Mouse (Mus musculus) embryonic facial prominence, embryonic 13.5 days (tissue): ENCODE results near the gene Thegl. TPM values are rescaled to one million over a fixed set of nuclear protein-coding genes. Genes with fewer than 3 reads are reported as not detected.

Experiments used
- ATAC-seq: fragments of 200-750 bp; cut with Nextera tagmentation; 2 replicates; pipeline ENCODE4 v1.8.0; 2017; ENCODE audit warnings: low read depth; ENCODE audit not compliant: insufficient number of reproducible peaks, insufficient read depth, low FRiP score, low TSS enrichment
- H3K27ac ChIP-seq: fragments of 300-500 bp; sonication (generic); 2 replicates; pipeline ENCODE4 v1.5.1; 2015; ENCODE audit warnings: moderate library complexity, mild to moderate bottlenecking, inconsistent platforms
- H3K27me3 ChIP-seq: fragments of 300-500 bp; sonication (generic); 2 replicates; pipeline ENCODE4 v1.6.1; 2015; ENCODE audit warnings: mild to moderate bottlenecking, inconsistent platforms
- H3K36me3 ChIP-seq: fragments of 300-500 bp; sonication (generic); 2 replicates; pipeline ENCODE4 v1.6.1; 2015; ENCODE audit warnings: mild to moderate bottlenecking, inconsistent platforms
- H3K4me1 ChIP-seq: fragments of 300-500 bp; sonication (generic); 2 replicates; pipeline ENCODE4 v1.6.1; 2015; ENCODE audit warnings: inconsistent platforms
- H3K4me2 ChIP-seq: fragments of 300-500 bp; sonication (generic); 2 replicates; pipeline ENCODE4 v1.6.1; 2015; ENCODE audit warnings: moderate library complexity, mild to moderate bottlenecking, inconsistent platforms
- H3K4me3 ChIP-seq: fragments of 300-500 bp; sonication (generic); 2 replicates; pipeline ENCODE4 v1.5.1; 2015; ENCODE audit warnings: mild to moderate bottlenecking, inconsistent platforms
- H3K9ac ChIP-seq: fragments of 300-500 bp; sonication (generic); 2 replicates; pipeline ENCODE4 v1.6.1; 2015; ENCODE audit warnings: mild to moderate bottlenecking, inconsistent platforms
- H3K9me3 ChIP-seq: fragments of 300-500 bp; sonication (generic); 2 replicates; pipeline ENCODE4 v1.6.1; 2016; ENCODE audit warnings: inconsistent platforms
- WGBS: fragments of 180-500 bp; shearing (Covaris S2); methylation state at CpG from one replicate; pipeline ENCODE4 v1.1.7; 2015; ENCODE audit warnings: mixed read lengths; 5-methylcytosine and 5-hydroxymethylcytosine counted together
- polyA plus RNA-seq: library from polyadenylated mRNA; unstranded; fragments of >200 nt; fragmentation: Nextera tagmentation; extraction: Ambion mirVana; gene quantifications from 2 replicates; pipeline ENCODE4 v1.2.1, GENCODE M21; 2015

Gene Thegl
- polyA plus RNA-seq, 1 experiment from 2014 or later = 0.11 TPM

DNA sequence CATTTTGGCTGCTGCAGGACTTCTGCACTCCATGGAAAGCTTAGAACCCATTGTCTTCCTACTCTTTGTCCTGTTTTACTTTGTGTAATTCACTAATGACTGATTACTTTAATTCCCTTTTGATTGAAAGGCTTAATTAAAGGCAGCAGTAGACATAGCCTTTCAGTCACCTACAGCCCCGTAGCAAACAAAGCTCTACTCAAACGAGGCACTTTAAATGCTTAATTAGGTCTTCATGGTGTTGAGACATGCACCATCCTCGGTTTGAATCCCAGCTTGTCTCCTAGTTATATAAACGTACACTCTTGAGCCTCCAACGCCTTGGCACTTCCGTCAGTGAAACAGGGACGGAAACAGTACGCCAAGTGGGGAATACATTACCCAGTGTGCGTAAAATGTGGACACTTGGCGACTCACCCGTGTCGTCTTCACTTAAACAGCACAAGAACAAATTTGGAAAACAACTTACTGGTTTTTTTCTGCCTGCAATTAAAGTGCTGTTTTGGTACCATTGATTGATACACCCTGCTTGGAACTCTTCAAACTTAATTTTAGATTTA lies 41.1 kb downstream of the Thegl start:
- H3K4me2 ChIP-seq = no peak overlapping the region
- 0 out of 2 replicates have a peak, but pooled peaks cover 6% of the 10 kb centered on the region for H3K9me3 ChIP-seq
- H3K36me3 ChIP-seq = no peaks in the 10 kb centered on the region
- H3K9ac ChIP-seq = no peak overlapping the region
- no peaks in the 10 kb centered on the region for H3K4me1 ChIP-seq
- 53% methylated on average over 12 of the region's 12 CpGs for WGBS
- H3K4me3 ChIP-seq = no peak overlapping the region
- ATAC-seq = no peak
- no peaks in the 10 kb centered on the region for H3K27me3 ChIP-seq
- no peak overlapping the region for H3K27ac ChIP-seq

DNA sequence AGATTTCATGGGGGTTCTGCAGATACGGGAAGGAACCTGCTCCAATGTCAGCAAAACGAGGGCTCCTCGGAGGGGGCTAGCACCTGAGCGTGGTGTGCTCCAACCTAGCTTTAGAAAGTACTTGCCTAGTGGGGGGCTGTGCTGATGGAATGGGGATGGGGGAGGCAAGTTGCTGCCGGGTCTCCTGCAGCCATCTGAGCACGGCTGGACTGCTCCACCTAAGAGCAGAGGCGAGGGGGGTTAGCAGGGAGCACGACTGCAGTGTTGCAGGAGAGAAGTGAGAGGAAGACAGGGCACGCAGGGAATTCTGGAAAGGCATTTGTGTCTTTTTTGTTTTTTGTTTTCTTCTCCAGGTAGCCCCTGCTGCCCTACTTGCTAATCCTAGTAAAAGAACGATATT lies 44.5 kb downstream of the Thegl start:
- no peaks in the 10 kb centered on the region for H3K36me3 ChIP-seq
- ATAC-seq = no peak
- no peak overlapping the region for H3K4me2 ChIP-seq
- no peak overlapping the region for H3K27ac ChIP-seq
- H3K9me3 ChIP-seq = no peaks in the 10 kb centered on the region
- 0 out of 2 replicates have a peak, but pooled peaks cover 6% of the 10 kb centered on the region for H3K4me1 ChIP-seq
- WGBS = 29% methylated on average over 10 of the region's 10 CpGs
- no peaks in the 10 kb centered on the region for H3K27me3 ChIP-seq
- no peak overlapping the region for H3K4me3 ChIP-seq
- H3K9ac ChIP-seq = no peak overlapping the region

DNA sequence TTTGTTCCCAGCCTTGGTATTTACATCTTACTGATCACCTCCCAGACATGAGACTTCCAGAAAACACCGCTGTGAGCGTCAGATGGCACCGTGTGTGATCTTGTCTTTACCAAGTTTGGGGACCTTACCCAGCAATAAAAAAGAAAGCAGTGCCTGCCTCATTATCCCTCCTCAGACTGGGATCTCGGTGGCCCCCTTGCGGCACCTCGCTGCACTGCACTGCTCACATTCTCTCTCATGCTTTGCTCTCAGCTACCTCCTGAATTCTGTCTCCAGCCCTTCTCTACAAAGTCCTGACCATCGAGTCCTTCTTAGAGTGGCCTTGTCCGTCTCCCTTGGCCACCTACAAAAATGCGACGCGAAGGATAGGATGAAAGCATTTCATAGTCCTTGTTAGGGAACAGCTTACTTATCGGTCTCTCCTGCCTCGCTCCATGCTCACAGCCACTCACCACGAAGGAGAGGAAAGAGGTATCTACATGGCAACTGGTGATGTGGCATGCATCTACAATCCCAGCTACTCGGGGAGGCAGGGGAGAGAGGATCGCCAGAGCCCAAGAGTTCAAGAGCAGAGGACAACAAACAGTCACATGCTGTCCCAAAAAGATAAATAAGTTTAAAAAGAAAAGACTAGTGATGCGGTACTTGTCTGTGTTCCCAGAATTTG lies 45.7 kb downstream of the Thegl start:
- H3K4me3 ChIP-seq = no peak overlapping the region
- H3K9ac ChIP-seq = no peak overlapping the region
- H3K9me3 ChIP-seq = no peaks in the 10 kb centered on the region
- no peaks in the 10 kb centered on the region for H3K36me3 ChIP-seq
- H3K27me3 ChIP-seq = no peaks in the 10 kb centered on the region
- no peak overlapping the region for H3K27ac ChIP-seq
- WGBS = 34% methylated on average over 17 of the region's 17 CpGs
- H3K4me1 ChIP-seq = 0 out of 2 replicates have a peak, but pooled peaks cover 6% of the 10 kb centered on the region
- 0 out of 2 replicates have a peak, but pooled peaks have one; percentile 10 for ATAC-seq
- H3K4me2 ChIP-seq = no peak overlapping the region

GRCm38 (mm10) chr5:77067321-77067720 lies 51.5 kb downstream of the Thegl start:
- Histone ChIP-seq H3K27ac (no peak overlapping the region), H3K9ac (no peak overlapping the region), H3K4me3 (no peak overlapping the region), H3K4me1 (0 out of 2 replicates have a peak, but pooled peaks cover 6% of the 10 kb centered on the region), H3K4me2 (no peak overlapping the region), H3K9me3 (no peaks in the 10 kb centered on the region), H3K36me3 (no peaks in the 10 kb centered on the region), H3K27me3 (no peaks in the 10 kb centered on the region)
- ATAC-seq = no peak
- WGBS = 71% methylated on average over 8 of the region's 8 CpGs

GRCm38 (mm10) chr5:77070987-77071386 lies 55.2 kb downstream of the Thegl start:
- Histone ChIP-seq H3K27me3 (no peaks in the 10 kb centered on the region), H3K4me3 (no peak overlapping the region), H3K27ac (no peak overlapping the region), H3K4me1 (peaks cover 6% of the 10 kb centered on the region; the same call in 1 of the 2 replicates), H3K4me2 (no peak overlapping the region), H3K9me3 (no peaks in the 10 kb centered on the region), H3K36me3 (no peaks in the 10 kb centered on the region), H3K9ac (no peak overlapping the region)
- WGBS = 87% methylated on average over 2 of the region's 2 CpGs
- no peak for ATAC-seq

DNA sequence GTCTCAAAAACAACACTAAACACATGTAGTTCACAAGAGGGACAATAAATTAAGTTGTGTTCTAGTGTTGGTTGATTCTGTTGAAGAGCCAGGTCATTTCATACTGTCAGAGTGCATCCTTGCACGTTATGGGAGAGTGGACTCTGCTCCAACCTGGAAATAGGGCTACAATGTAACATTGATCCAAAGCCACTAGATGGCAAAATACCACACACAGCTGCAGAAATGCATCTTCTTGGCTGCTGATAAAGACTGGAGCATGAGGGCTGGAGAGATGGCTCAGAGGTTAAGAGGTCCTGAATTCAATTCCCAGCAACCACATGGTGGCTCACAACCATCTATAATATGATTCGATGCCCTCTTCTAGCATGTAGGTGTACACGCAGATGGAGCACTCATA lies 55.8 kb downstream of the Thegl start:
- 85% methylated on average over 3 of the region's 3 CpGs for WGBS
- H3K36me3 ChIP-seq = no peaks in the 10 kb centered on the region

GRCm38 (mm10) chr5:77073794-77074193 lies 58.0 kb downstream of the Thegl start:
- H3K4me1 ChIP-seq = peaks cover 6% of the 10 kb centered on the region; the same call in 1 of the 2 replicates
- no peak overlapping the region for H3K4me3 ChIP-seq
- H3K27me3 ChIP-seq = no peaks in the 10 kb centered on the region
- no peaks in the 10 kb centered on the region for H3K36me3 ChIP-seq
- 88% methylated on average over 8 of the region's 8 CpGs for WGBS
- no peak overlapping the region for H3K9ac ChIP-seq
- peaks cover 2% of the 10 kb centered on the region; the same call in 1 of the 2 replicates for H3K9me3 ChIP-seq
- ATAC-seq = no peak
- H3K27ac ChIP-seq = no peak overlapping the region
- no peak overlapping the region for H3K4me2 ChIP-seq

More for the DNA sequence above, 55.8 kb downstream of the Thegl start:
- H3K9ac ChIP-seq = no peak overlapping the region
- H3K9me3 ChIP-seq = no peaks in the 10 kb centered on the region
- H3K27me3 ChIP-seq = no peaks in the 10 kb centered on the region
- no peak overlapping the region for H3K4me2 ChIP-seq
- H3K4me1 ChIP-seq = peaks cover 6% of the 10 kb centered on the region; the same call in 1 of the 2 replicates
- no peak overlapping the region for H3K4me3 ChIP-seq
- no peak for ATAC-seq
- no peak overlapping the region for H3K27ac ChIP-seq

GRCm38 (mm10) chr5:77074914-77075313 lies 59.1 kb downstream of the Thegl start:
- ATAC-seq = 0 out of 2 replicates have a peak, but pooled peaks have one; percentile 26
- Histone ChIP-seq H3K27me3 (no peaks in the 10 kb centered on the region), H3K27ac (0 out of 2 replicates have a peak overlapping the region, but pooled peaks have one; percentile 23), H3K4me3 (no peak overlapping the region), H3K9me3 (peaks cover 2% of the 10 kb centered on the region; the same call in 1 of the 2 replicates), H3K9ac (no peak overlapping the region), H3K4me2 (no peak overlapping the region), H3K36me3 (no peaks in the 10 kb centered on the region), H3K4me1 (peaks cover 6% of the 10 kb centered on the region; the same call in 1 of the 2 replicates)
- WGBS = 68% methylated on average over 2 of the region's 2 CpGs

GRCm38 (mm10) chr5:77075951-77076350 lies 60.1 kb downstream of the Thegl start:
- H3K4me1 ChIP-seq = peaks cover 6% of the 10 kb centered on the region; the same call in 1 of the 2 replicates
- WGBS = 85% methylated on average over 4 of the region's 4 CpGs
- no peak overlapping the region for H3K9ac ChIP-seq
- no peaks in the 10 kb centered on the region for H3K36me3 ChIP-seq
- no peak overlapping the region for H3K4me3 ChIP-seq
- no peak overlapping the region for H3K4me2 ChIP-seq
- no peaks in the 10 kb centered on the region for H3K27me3 ChIP-seq
- peaks cover 2% of the 10 kb centered on the region; the same call in 1 of the 2 replicates for H3K9me3 ChIP-seq
- ATAC-seq = no peak
- H3K27ac ChIP-seq = no peak overlapping the region

- Histone ChIP-seq H3K27ac (0 out of 2 replicates have a peak overlapping the region, but pooled peaks have one; percentile 28), H3K4me3 (no peak overlapping the region), H3K36me3 (no peaks in the 10 kb centered on the region), H3K4me1 (no peaks in the 10 kb centered on the region; the same call in 1 of the 2 replicates), H3K4me2 (no peak overlapping the region), H3K9me3 (peaks cover 2% of the 10 kb centered on the region; the same call in 1 of the 2 replicates), H3K27me3 (no peaks in the 10 kb centered on the region), H3K9ac (no peak overlapping the region)
- ATAC-seq = no peak
- 83% methylated on average over 4 of the region's 4 CpGs for WGBS
These were observed 64.9 kb downstream of the Thegl start for GRCm38 (mm10) chr5:77080761-77081160.

DNA sequence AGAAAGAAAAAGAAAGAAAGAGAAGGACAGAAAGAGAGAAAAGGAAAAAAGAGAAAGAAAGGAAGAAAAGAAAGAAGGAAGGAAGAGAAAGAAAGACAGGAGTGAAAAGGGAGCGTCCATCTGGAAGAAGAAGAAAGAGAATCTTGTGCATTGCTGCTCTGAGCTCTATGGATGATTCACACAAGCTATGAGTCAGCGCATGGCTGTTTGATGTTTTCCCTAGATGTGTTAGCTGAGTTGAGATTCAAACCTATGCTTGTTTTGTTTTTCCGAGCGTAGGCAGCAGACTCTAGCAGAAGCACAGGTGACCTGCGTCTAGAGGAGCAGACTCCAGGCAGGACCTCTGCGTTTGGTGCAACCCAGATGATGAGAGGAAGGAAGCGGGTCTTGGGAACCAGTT lies 66.9 kb downstream of the Thegl start:
- no peak overlapping the region for H3K4me3 ChIP-seq
- H3K36me3 ChIP-seq = no peaks in the 10 kb centered on the region
- no peaks in the 10 kb centered on the region for H3K9me3 ChIP-seq
- 85% methylated on average over 7 of the region's 7 CpGs for WGBS
- H3K4me2 ChIP-seq = no peak overlapping the region
- H3K9ac ChIP-seq = no peak overlapping the region
- H3K27me3 ChIP-seq = no peaks in the 10 kb centered on the region
- no peak for ATAC-seq
- H3K4me1 ChIP-seq = no peaks in the 10 kb centered on the region
- H3K27ac ChIP-seq = no peak overlapping the region

DNA sequence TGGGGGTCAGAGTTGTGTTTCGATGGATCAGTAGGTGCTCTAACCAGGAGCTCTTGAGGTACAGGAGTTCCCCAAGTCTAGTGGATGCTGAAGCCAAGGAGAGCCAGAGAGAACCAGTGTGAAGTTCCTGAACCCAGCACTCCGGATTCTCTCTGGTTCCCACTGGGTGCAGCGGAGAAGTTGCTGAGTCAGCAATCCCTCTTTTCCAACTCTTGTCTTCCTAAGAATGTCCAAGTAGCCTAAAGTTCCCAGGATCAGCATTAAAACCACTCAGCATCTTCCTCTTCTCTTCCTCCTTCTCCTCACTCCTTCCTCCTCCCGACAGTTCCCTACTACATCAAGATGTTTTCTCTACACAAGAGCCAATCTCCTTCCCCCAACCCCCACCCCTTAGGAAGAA lies 68.6 kb downstream of the Thegl start:
- 92% methylated on average over 4 of the region's 4 CpGs for WGBS

More for the DNA sequence above, 68.6 kb downstream of the Thegl start:
- ATAC-seq = no peak
- no peak overlapping the region for H3K4me2 ChIP-seq
- no peaks in the 10 kb centered on the region for H3K36me3 ChIP-seq
- H3K4me1 ChIP-seq = no peaks in the 10 kb centered on the region
- no peaks in the 10 kb centered on the region for H3K27me3 ChIP-seq
- no peak overlapping the region for H3K4me3 ChIP-seq
- no peaks in the 10 kb centered on the region for H3K9me3 ChIP-seq
- no peak overlapping the region for H3K9ac ChIP-seq
- H3K27ac ChIP-seq = no peak overlapping the region
